Mouse (Mus musculus) frontal cortex, adult (tissue): Measurements from ENCODE around the gene Psmc3.
A peak's percentile ranks its signal among the peaks of the same experiment; 100 is the strongest.
"Not testable (repeated sequence)": the region's sequence is repeated elsewhere in the genome, so short reads cannot be mapped to it uniquely, and the experiment has no call there.

Experiments used
- ATAC-seq: cut with Nextera tagmentation; 2 replicates; pipeline ENCODE4 v1.9.2; 2017; ENCODE audit warnings: mild to moderate bottlenecking, moderate library complexity, mixed read lengths; ENCODE audit not compliant: low TSS enrichment

Psmc3 gene

DNA sequence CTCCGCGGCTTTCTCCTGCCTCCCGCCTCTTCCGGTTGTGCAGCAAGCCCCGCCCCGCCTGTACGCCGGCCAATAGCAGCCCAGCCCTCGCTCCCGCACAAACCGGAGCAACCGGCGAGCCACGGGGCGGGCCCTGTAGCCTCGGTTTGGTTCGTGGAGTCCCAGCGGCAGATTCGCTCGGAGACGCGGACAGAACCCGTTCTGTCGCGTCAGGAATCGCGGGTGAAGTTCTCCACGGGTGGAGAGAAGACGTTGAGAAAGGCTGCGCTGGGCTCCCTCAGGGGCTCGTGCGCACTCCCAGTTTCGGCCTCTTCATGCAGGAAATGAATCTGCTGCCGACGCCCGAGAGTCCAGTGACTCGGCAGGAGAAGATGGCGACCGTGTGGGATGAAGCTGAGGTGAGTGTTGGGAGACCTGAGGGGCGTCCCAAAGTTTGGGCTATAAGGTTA is at the start of gene Psmc3:
Gene Psmc3 (plus strand): TSS at position 76 of the 449 bp plus-strand sequence.
- ATAC-seq = peak; percentile 97

DNA sequence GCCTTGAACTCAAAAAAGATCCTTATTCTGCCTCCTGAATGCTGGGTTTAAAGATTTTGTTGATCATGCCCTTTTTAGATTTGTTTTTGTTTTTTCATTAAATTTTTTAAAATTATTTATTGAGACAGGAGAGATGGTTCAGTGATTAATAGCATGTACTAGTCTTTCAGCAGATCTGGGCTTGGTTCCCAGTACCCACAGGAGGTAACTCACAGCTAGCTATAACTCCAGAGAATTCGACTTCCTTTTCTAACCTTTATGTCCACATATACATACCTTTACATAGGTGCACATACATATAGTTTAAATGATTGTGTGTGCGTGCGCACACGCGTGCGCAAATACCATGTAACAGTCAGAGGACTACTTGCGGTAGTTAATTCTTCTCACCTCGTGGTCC is 45.3 kb upstream of the Psmc3 start:
- no peak for ATAC-seq

- ATAC-seq = no peak
Measured at GRCm38 (mm10) chr2:91013881-91014280, 39.9 kb upstream of the Psmc3 start.

DNA sequence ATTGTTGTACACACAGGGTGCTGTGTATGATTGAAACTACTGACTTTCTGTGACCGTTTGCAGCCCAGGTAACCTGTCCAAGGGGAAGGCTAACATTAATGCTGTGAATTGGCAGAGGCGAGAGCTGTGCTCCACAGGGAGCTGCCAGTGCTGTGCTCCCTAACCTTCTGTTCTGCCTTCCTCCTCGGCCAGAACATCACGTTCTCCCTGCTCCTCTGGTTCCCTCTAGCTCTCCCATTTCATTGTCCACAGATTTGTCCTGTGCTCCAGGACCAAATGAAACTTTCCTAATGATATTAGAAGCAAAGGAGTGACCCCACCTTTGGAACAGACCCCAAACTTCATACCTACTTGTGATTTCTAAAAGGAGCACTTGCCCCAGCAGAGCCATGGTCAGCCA is 38.4 kb upstream of the Psmc3 start:
- ATAC-seq = 0 out of 2 replicates have a peak, but pooled peaks have one; percentile 11

DNA sequence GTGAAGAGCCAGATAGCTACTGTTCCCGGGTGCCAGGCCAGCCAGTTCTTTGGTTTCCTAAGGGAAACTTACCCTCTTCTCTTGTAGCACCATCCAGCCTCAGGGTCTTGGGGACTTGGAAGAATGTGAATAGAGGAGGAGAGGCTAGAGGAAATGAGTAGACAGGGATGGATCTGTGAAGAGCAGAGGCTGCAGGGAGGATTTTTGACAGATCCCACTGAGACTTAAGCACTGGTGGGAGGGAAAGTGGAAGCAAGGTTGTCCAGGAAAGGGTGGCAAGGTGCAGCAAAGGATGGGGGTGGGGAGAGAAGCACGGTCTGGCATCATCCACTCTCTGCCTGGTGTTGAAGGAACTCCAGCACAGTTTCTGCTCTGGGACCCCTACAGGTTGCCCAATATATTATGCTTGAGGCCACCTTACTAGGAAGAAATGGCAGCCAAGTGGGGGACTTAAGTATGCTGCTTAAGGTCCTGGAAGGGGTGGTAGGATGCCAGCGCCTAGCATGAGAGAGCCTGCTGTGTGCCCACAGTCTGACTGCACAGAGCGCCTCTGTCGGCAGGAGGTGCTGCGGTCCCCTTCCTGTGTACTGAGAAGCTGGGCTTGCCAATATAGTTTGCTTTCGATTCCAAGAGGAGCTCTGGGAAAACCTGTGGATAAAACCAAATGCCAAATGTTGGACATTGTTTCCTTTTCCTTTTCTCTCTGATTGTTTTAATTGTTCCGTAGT is 35.6 kb upstream of the Psmc3 start:
- ATAC-seq = peak; percentile 38; the same call in 1 of the 2 replicates

DNA sequence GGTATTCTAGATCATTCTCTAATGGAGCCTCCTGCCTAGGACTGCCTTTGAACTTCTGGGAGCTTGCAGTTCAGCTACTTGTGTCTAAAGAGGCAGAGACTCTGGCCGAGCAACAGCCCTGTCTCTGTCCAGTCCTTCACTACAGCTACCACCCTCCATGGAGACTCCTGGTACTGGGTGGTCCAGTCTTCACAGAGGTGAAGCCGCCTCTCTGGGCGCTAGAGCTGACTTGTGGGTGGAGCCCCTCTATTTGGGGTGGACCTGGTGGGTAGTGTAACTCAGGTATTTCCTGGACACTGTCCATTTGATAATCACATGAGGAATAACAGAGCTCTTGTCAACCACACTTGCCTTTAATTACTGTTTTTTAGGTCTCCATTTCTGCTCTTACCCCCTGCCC is 33.9 kb upstream of the Psmc3 start:
- ATAC-seq = no peak

DNA sequence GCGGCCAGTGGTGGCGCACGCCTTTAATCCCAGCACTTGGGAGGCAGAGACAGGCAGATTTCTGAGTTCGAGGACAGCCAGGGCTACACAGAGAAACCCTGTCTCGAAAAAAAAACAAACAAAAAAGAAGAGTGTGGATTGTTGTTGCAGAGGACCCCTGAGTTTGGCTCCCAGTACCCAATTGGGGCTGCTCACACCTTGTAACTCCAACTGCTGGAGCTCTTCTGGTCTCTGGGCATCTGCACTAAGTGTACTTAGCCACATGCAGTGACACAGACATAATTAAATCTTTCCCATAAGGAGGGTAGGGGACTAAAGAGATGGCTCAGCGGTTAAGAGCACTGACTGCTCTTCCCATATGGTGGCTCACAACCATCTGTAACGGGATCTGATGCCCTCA is 31.5 kb upstream of the Psmc3 start:
- ATAC-seq = not testable (repeated sequence)

DNA sequence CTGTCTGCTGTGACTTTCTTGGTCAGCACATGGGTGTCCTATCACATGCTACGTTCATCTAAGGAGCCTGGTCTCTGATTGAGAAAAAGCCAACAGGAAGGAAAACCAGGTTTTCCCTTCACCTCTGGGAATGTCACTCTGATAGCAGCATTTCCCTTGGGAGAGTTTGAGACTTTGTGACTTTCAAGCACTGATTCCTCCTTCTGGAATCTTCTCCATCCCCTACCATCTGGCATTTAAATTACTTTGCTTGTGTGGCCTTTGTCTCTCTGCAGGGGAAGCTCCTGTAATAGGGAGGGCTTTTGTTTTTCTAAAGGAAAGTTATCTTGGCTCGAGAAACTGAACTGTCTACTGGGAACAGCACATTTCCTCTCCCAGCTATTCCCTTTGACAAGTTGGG is 30.7 kb upstream of the Psmc3 start:
- ATAC-seq = no peak

DNA sequence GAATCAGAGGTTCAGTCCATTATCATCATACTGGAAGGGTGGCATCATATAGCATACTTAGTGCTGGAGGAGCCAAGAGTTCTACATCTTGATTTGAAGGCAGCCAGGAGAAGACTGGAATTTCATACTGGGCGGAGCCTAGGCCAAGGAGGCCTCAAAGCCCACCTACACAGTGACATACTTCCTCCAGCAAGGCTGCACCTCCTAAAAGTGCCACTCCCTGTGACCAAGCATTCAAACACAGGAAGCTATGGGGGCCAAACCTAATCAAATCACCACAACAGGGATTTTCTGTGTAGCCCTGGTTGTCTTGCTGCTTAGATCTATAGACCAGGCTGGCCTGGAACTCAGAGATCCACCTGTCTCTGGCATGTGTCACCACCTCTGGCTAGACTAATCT is 29.9 kb upstream of the Psmc3 start:
- ATAC-seq = no peak

GRCm38 (mm10) chr2:91025081-91025516 is 28.7 kb upstream of the Psmc3 start:
- peak; percentile 85 for ATAC-seq

- ATAC-seq = no peak
Measured at GRCm38 (mm10) chr2:91026491-91026890, 27.3 kb upstream of the Psmc3 start.

DNA sequence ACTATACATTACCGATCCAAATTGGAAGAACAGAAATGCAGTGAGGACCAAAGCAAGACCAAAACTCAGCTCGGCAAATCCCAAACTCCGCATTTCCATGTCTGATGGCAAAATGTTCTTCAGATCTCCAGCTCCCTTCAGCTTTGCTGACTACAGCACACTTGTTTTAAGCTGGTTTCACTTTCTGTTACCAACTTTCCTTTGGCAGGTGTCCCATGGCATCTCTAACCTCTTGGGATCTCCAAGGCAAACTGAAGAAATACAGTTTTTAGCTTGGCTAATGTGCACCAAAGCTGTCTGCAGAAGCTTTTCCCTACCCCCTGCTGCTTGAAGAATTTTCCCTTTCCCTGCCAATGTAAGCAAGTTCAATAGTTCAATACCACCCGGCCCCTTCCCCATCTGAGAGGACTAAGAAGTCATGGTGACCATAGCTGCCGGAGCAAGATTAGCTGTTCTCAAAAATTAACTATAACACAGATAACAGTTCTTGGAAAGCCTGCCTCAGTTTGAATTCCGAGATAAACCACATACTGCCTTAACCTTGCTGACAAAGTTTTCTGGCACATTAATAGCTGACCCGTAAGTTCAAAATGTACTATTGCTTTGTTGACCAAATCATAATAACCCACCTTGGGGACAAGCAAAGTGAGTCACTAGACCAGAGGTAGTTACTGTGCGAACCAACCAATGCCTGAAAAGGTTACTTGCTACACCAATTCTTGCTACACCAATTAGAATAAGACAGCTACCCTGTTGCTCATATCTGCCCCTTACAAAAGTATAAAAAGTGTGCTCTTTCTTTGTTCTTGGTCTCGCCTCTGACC is 26.2 kb upstream of the Psmc3 start:
- no peak for ATAC-seq

DNA sequence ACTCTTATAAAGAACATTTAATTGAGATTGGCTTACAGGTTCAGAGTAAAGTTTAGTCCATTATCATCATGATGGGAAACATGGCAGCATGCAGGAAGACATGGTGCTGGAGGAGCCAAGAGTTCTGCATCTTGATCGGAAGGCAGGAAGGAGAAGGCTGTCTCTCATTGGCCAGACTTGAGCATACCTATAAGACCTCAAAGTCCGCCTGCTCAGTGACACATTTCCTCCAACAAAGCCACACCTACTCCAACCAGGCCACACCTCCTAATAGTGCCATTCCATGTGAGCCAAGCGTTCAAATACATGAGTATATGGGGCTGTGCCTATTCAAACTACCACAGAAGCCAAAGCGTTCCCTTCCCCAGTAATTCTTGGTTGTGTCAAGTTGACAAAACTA is 22.6 kb upstream of the Psmc3 start:
- ATAC-seq = no peak

- no peak for ATAC-seq
Measured at GRCm38 (mm10) chr2:91033000-91033399, 20.8 kb upstream of the Psmc3 start.

- ATAC-seq = no peak
Measured at GRCm38 (mm10) chr2:91035385-91035784, 18.4 kb upstream of the Psmc3 start, which contains the start of gene Rapsn. Gene Rapsn (plus strand): TSS chr2:91035620.

- no peak for ATAC-seq
Measured at GRCm38 (mm10) chr2:91041786-91042185, 12.0 kb upstream of the Psmc3 start.

- ATAC-seq = no peak
Measured at GRCm38 (mm10) chr2:91042651-91043398, 11.0 kb upstream of the Psmc3 start.

- ATAC-seq = no peak
Measured at GRCm38 (mm10) chr2:91044727-91045126, 9.1 kb upstream of the Psmc3 start.

DNA sequence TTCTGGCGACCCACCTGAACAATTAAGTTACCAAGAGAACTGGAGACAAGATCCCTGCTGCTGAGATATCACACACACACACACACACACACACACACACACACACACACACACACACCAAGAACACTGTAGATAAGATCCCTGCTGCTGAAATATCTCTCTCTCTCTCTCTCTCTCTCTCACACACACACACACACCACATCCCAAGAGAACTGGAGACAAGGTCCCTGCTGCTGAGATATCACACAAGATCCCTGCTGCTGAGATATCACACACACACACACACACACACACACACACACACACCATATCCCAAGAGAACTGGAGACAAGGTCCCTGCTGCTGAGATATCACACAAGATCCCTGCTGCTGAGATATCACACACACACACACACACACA is 8.0 kb upstream of the Psmc3 start:
- not testable (repeated sequence) for ATAC-seq

- ATAC-seq = no peak
Measured at GRCm38 (mm10) chr2:91047359-91047758, 6.5 kb upstream of the Psmc3 start.

DNA sequence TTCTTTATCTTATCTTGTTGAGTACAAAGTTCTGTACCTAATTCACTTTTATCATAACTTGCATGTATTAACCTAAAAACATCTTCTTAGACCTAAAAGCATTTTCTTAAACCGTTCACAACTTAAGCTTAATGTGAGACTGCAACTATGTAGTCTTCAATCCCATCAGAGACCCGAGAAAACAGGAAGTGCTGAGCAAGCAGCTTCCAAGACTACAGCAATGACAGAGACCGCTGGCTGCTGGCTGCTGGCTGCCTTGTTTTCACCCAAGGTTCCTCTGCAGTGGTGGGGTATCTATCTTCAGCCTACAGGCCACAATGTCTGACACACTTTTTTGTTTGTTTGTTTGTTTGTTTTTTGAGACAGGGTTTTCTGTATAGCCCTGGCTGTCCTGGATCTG is 1.9 kb upstream of the Psmc3 start:
- ATAC-seq = no peak

- no peak for ATAC-seq
Measured at GRCm38 (mm10) chr2:91052752-91053151, 1.1 kb upstream of the Psmc3 start.
